Mouse (Mus musculus): Measurements from ENCODE around the gene Lrrk1. TPM values are rescaled to one million over a fixed set of nuclear protein-coding genes. Genes with fewer than 3 reads are reported as not detected.

Lrrk1 gene
- polyA plus RNA-seq, 1 experiment from 2014 or later: 10.2 TPM

DNA sequence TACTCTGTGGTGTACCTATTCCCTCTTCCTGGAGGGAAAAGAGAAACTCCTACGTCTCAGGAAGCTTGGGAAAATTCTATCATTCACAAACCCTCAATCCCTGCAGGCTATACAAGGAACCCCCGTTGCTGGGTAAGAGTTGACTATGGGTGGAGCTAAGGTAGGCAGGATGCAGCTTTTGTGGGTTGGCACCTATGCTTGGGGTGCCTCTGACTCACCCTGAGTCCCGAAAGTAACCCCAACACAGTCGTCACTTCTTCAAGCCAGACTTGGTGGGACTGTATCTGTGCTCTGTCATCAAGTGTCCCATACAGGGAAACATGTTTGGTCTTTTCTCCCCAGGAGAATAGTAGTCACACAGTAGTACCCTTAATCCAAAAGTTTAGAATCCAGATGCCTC, 86.7 kb downstream of the Lrrk1 start:
- no peak for DNase-seq (ENCODE audit: low spot score)
- peaks cover 7% of the 10 kb centered on the region for H3K4me1 ChIP-seq
- H3K27ac ChIP-seq: no peak overlapping the region
- H3K36me3 ChIP-seq: no peaks in the 10 kb centered on the region
- no peaks in the 10 kb centered on the region for H3K9me3 ChIP-seq (replicated peaks)
- no peaks in the 10 kb centered on the region for H3K27me3 ChIP-seq (ENCODE audit: low read depth, poor library complexity, severe bottlenecking)
- 83% methylated on average over 4 of the region's 4 CpGs for WGBS
- H3K4me3 ChIP-seq: no peak overlapping the region

DNA sequence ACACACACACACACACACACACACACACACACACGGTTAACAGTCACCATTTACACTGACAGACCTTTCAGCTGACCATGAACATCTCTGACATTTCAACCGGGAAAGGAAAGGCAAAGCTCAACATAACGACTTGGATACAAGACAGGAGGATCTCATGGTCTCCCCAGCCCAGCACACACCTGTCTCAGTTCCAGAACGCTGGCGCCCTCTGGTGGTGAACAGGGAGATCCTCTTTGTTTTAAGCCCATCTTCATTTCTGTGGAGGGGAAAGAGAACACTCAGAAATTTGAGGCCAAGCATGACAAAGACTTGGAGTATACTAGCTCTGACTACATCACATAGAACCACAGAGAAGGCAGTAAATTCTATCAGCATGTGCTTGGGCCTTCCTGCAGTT, 87.5 kb downstream of the Lrrk1 start:
- peak; percentile 94 for DNase-seq (ENCODE audit: low spot score)
- Histone ChIP-seq H3K27me3 (ENCODE audit: low read depth, poor library complexity, severe bottlenecking) (no peaks in the 10 kb centered on the region), H3K9me3 (replicated peaks) (no peaks in the 10 kb centered on the region), H3K4me1 (peaks cover 7% of the 10 kb centered on the region), H3K27ac (no peak overlapping the region), H3K36me3 (no peaks in the 10 kb centered on the region), H3K4me3 (no peak overlapping the region)
- 11% methylated on average over 5 of the region's 5 CpGs for WGBS

- H3K27me3 ChIP-seq (ENCODE audit: low read depth, poor library complexity, severe bottlenecking): no peaks in the 10 kb centered on the region
- no peak for DNase-seq (ENCODE audit: low spot score)
- peak overlapping the region; percentile 28; the same call in 1 of the 2 replicates for H3K27ac ChIP-seq
- no peaks in the 10 kb centered on the region for H3K9me3 ChIP-seq (replicated peaks)
- H3K36me3 ChIP-seq: peaks cover 21% of the 10 kb centered on the region
- H3K4me1 ChIP-seq: peaks cover 17% of the 10 kb centered on the region
- WGBS: 82% methylated on average over 9 of the region's 9 CpGs
- no peak overlapping the region for H3K4me3 ChIP-seq
Observed at GRCm38 (mm10) chr7:66297656-66298021, 90.5 kb downstream of the Lrrk1 start.

- no peaks in the 10 kb centered on the region for H3K9me3 ChIP-seq (replicated peaks)
- H3K36me3 ChIP-seq: peaks cover 21% of the 10 kb centered on the region
- 83% methylated on average over 12 of the region's 12 CpGs for WGBS
- peak overlapping the region; percentile 28; the same call in 1 of the 2 replicates for H3K27ac ChIP-seq
- no peak overlapping the region for H3K4me3 ChIP-seq
- H3K27me3 ChIP-seq (ENCODE audit: low read depth, poor library complexity, severe bottlenecking): no peaks in the 10 kb centered on the region
- DNase-seq (ENCODE audit: low spot score): no peak
- H3K4me1 ChIP-seq: peaks cover 21% of the 10 kb centered on the region
Observed at GRCm38 (mm10) chr7:66296921-66297655, 91.1 kb downstream of the Lrrk1 start.

GRCm38 (mm10) chr7:66292552-66293376, 95.4 kb downstream of the Lrrk1 start:
- Histone ChIP-seq H3K4me3 (no peak overlapping the region), H3K4me1 (peaks cover 21% of the 10 kb centered on the region), H3K27ac (peak overlapping the region; percentile 51; the same call in 1 of the 2 replicates), H3K27me3 (ENCODE audit: low read depth, poor library complexity, severe bottlenecking) (no peaks in the 10 kb centered on the region), H3K36me3 (peaks cover 36% of the 10 kb centered on the region), H3K9me3 (replicated peaks) (no peaks in the 10 kb centered on the region)
- 54% methylated on average over 19 of the region's 19 CpGs for WGBS
- no peak for DNase-seq (ENCODE audit: low spot score)

- WGBS: 89% methylated on average over 8 of the region's 8 CpGs
- Histone ChIP-seq H3K4me3 (no peak overlapping the region), H3K27me3 (ENCODE audit: low read depth, poor library complexity, severe bottlenecking) (no peaks in the 10 kb centered on the region), H3K36me3 (peaks cover 42% of the 10 kb centered on the region), H3K27ac (no peak overlapping the region), H3K4me1 (peaks cover 14% of the 10 kb centered on the region), H3K9me3 (replicated peaks) (no peaks in the 10 kb centered on the region)
- DNase-seq (ENCODE audit: low spot score): no peak
Observed at GRCm38 (mm10) chr7:66292010-66292409, 96.1 kb downstream of the Lrrk1 start.

GRCm38 (mm10) chr7:66282984-66283612, 105.1 kb downstream of the Lrrk1 start:
- Histone ChIP-seq H3K36me3 (peaks cover 22% of the 10 kb centered on the region), H3K9me3 (replicated peaks) (no peaks in the 10 kb centered on the region), H3K27ac (no peak overlapping the region; the same call in 1 of the 2 replicates), H3K4me3 (no peak overlapping the region), H3K27me3 (ENCODE audit: low read depth, poor library complexity, severe bottlenecking) (no peaks in the 10 kb centered on the region), H3K4me1 (peaks cover 15% of the 10 kb centered on the region)
- WGBS: 22% methylated on average over 10 of the region's 10 CpGs
- DNase-seq (ENCODE audit: low spot score): no peak

DNA sequence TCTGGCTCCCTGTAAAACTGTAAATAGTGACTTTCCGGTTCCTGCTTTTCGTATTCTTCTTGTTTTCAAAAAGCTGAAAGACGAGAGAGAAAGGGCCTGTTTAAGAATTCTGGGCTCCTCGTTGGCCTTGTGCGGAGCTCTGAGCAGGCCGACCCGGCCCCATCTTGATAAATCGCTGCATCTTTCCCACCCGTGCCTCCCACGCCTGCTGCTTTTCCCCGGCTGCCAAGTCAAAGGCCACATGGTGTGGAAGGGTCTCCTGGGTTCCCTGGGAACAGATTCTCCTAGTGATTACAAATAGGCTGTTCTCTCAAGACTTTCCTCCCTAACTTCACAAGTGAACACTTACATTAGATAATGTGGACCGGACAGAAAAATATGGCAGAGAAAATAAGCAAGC, 105.9 kb downstream of the Lrrk1 start:
- 82% methylated on average over 12 of the region's 12 CpGs for WGBS
- no peak for DNase-seq (ENCODE audit: low spot score)
- no peak overlapping the region for H3K27ac ChIP-seq
- no peaks in the 10 kb centered on the region for H3K9me3 ChIP-seq (replicated peaks)
- no peak overlapping the region for H3K4me3 ChIP-seq
- peaks cover 14% of the 10 kb centered on the region; the same call in 1 of the 2 replicates for H3K36me3 ChIP-seq
- H3K27me3 ChIP-seq (ENCODE audit: low read depth, poor library complexity, severe bottlenecking): no peaks in the 10 kb centered on the region
- peaks cover 15% of the 10 kb centered on the region for H3K4me1 ChIP-seq

DNA sequence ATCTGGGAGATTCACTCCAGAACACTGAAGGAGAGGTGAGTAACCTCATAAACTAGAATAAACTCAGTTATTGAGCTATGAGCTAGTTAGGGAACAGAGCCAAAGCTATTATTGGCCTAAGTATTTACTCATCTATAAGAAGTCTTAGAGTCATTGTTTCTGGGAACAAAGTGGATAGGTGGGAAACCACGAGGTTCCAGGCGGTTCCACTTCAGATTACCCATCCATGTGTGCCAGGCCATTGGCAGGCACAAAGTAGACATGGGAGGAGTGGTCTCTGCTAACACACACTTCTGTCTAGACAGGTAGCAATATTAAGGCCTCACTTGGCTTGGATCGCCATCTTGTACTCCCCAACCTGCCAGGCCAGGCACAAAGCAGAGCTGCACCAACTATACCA, 110.1 kb downstream of the Lrrk1 start:
- no peak for DNase-seq (ENCODE audit: low spot score)
- 91% methylated on average over 3 of the region's 3 CpGs for WGBS
- Histone ChIP-seq H3K9me3 (replicated peaks) (no peaks in the 10 kb centered on the region), H3K27ac (no peak overlapping the region), H3K36me3 (peaks cover 4% of the 10 kb centered on the region; the same call in 1 of the 2 replicates), H3K4me3 (no peak overlapping the region), H3K27me3 (ENCODE audit: low read depth, poor library complexity, severe bottlenecking) (no peaks in the 10 kb centered on the region), H3K4me1 (peaks cover 1% of the 10 kb centered on the region)

GRCm38 (mm10) chr7:66273494-66273893, 114.7 kb downstream of the Lrrk1 start:
- Histone ChIP-seq H3K27me3 (ENCODE audit: low read depth, poor library complexity, severe bottlenecking) (no peaks in the 10 kb centered on the region), H3K9me3 (replicated peaks) (no peaks in the 10 kb centered on the region), H3K27ac (no peak overlapping the region), H3K36me3 (peaks cover 14% of the 10 kb centered on the region), H3K4me1 (no peaks in the 10 kb centered on the region), H3K4me3 (no peak overlapping the region)
- no peak for DNase-seq (ENCODE audit: low spot score)
- 92% methylated on average over 5 of the region's 5 CpGs for WGBS

GRCm38 (mm10) chr7:66271226-66271625, 116.9 kb downstream of the Lrrk1 start:
- no peak for DNase-seq (ENCODE audit: low spot score)
- H3K36me3 ChIP-seq: peaks cover 14% of the 10 kb centered on the region
- H3K27me3 ChIP-seq (ENCODE audit: low read depth, poor library complexity, severe bottlenecking): no peaks in the 10 kb centered on the region
- WGBS: 74% methylated on average over 6 of the region's 6 CpGs
- no peaks in the 10 kb centered on the region for H3K4me1 ChIP-seq
- H3K4me3 ChIP-seq: no peak overlapping the region
- H3K9me3 ChIP-seq (replicated peaks): no peaks in the 10 kb centered on the region
- H3K27ac ChIP-seq: no peak overlapping the region

DNA sequence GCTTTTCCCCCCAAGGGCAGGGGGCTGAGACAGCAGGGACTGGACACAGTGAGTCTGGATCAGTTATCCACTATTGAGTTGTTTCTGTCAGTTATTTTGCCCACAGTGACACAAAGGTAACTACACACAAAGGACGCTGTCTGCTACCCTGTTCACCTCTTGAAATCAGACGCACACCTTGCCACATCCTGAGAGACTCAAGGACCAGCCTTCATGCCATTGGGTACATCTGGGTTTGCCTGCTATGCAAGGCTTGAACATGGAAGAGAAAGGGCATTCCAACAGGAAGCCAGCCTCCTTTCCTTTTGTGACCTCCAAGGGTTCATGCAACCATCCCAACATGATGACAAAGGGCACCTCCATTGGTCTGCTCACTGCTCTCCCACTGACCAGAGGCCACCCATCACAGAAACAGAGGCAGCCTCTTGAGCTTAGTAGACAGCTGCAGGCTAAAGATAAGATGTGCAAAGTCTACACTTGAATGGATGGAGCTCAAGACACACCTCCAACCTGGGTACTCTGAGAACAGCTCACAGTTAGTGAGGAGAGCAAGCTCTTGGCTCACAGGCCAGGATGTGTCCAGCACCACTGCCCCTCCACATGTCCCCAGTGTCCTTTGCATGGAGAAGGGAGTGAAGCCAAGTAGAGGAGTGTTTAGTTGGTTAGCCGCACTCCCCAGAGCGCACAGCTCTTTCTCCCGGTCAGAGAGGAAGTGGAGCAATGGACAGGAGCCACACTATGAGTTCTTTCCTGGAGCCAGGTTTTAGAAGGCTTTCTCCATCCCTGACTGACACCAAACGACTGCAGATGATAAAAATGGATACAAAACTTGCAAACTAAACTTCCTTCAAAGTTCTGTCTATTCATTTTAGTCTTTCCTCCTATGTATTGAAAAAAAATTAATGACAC, 121.0 kb downstream of the Lrrk1 start:
- Histone ChIP-seq H3K4me3 (no peak overlapping the region), H3K27ac (peak overlapping the region; percentile 11; the same call in 1 of the 2 replicates), H3K27me3 (ENCODE audit: low read depth, poor library complexity, severe bottlenecking) (no peaks in the 10 kb centered on the region), H3K4me1 (no peaks in the 10 kb centered on the region), H3K36me3 (peaks cover 10% of the 10 kb centered on the region), H3K9me3 (replicated peaks) (no peaks in the 10 kb centered on the region)
- DNase-seq (ENCODE audit: low spot score): no peak
- 91% methylated on average over 6 of the region's 6 CpGs for WGBS
